Mouse (Mus musculus) urinary bladder, postnatal 36 days (tissue): ENCODE results near the gene Slc12a7.
"Not testable (repeated sequence)": the region's sequence is repeated elsewhere in the genome, so short reads cannot be mapped to it uniquely, and the experiment has no call there.

Source experiments
- DNase-seq, 2 experiments: peaks; one replicate each; pipeline ENCODE4 v3.0.0; 2022; ENCODE audit warnings: low spot score in 2 of 2, mixed read lengths in 1 of 2

Slc12a7 gene

DNA sequence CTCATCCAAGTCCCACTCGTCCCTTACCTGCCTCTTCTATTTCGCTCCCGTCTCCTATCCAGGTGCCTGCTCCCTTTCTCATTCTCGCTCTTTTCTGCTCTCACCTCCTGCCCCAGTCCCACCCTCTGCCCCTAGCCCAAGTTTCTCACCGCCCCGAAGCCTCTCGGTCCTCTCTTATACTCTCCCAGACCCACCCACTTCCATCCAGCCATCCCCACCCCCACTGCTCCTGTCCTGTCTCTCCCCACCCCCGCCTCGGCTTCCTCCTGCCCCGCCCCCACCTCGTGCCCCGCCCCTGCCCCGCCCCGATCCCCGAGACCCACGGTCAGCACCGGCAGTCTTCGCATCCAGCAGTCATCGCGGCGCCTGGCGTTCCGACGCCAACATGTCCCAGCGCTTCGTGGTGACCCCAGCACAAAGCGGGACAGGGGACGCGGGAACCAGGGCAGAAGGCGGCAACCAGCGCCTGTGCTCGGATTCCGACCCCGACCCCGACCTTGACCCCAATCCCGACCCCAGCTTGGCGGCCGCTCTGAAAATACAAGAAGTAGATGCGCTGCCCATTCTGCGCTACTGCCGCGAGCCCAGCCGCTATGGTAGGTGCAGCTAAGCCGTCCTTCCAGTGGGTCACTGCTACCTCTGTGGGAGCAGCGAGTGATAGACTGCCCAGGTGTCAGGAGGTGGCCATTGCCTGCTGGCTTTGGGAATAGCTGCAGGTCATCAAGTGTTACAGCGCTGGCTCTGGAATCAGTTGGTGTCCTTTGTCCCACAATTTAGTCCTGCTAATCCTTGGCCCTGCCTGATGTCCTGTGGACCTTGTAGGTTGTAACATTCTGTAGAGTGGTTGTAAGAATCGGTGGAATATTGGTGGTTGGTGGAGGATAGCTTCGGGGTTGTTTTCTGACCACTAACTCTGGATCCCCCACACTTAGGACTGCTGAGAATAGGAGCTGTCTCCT lies at the start of gene Slc12a7:
Gene Slc12a7, plus strand, starts transcription at position 353 of the 959 bp plus-strand sequence.
- no peak for DNase-seq

GRCm38 (mm10) chr13:73683682-73684081 lies 49.2 kb upstream of the Slc12a7 start:
- peak in 1 of 2 experiments; percentile 51 for DNase-seq

- no peak for DNase-seq
These were observed 48.5 kb upstream of the Slc12a7 start for GRCm38 (mm10) chr13:73684412-73684811.

DNA sequence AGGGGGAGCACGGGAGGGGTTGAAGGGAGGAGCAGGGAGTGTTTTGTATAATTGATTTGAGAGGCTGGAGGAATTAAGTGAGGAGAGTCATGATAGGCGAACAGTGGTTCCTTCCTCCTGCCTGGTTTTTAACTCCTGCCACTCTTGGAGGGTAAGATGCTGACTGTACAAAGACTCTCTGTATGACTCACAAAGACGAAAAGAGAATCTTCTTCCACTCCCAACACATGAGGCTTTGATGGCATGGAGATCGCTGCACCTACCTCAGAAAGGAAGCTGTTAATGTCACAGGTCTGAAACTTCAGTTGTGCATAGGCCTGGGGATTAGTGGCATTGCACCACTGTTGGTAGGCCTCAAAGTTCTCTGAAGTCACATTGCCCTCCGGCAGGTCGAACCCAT lies 47.4 kb upstream of the Slc12a7 start:
- no peak for DNase-seq

DNA sequence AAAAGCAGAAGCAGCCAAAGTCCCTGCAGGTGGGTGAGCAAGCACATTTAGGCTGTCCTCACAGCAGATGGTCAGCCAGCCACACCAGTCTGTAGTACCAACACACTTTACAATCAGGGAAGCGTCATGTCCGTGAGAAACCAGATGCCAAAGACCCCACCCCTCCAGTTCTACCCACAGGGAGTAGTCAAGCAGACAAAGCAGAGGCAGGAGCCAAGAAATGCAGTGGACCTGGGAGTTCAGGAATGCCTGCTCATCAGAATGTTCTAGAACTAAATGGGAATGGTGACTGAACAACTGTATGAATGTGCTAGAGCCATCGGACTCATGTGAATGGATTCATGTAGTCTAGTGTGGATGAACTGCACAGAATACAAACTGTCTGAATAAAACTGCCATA lies 45.3 kb upstream of the Slc12a7 start:
- DNase-seq: no peak

GRCm38 (mm10) chr13:73688934-73689333 lies 44.0 kb upstream of the Slc12a7 start:
- DNase-seq: no peak

- DNase-seq: peak; percentile 12 to 36
These were observed 40.5 kb upstream of the Slc12a7 start for GRCm38 (mm10) chr13:73692249-73692868.

- DNase-seq: no peak
These were observed 39.6 kb upstream of the Slc12a7 start for GRCm38 (mm10) chr13:73693333-73693732.

DNA sequence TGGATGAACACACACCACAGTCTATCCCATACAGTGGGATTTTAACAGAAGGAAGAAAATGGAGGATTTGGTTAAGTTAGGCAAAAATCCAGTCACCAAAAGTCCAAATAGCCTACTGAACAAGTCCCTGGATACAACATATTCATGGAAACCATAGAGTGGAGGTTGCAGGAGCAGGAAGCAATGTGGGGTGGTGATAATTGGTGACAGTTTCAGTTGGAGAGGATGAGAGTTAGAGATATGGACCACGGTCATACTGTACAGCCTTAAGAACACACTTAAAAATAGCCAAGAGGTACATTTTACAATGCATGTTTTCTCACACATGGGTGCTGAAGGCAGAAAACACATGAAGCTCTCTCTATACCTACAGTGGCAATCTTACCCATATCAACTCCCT lies 37.9 kb upstream of the Slc12a7 start:
- no peak for DNase-seq

- no peak for DNase-seq
These were observed 36.4 kb upstream of the Slc12a7 start for GRCm38 (mm10) chr13:73696529-73696928.

DNA sequence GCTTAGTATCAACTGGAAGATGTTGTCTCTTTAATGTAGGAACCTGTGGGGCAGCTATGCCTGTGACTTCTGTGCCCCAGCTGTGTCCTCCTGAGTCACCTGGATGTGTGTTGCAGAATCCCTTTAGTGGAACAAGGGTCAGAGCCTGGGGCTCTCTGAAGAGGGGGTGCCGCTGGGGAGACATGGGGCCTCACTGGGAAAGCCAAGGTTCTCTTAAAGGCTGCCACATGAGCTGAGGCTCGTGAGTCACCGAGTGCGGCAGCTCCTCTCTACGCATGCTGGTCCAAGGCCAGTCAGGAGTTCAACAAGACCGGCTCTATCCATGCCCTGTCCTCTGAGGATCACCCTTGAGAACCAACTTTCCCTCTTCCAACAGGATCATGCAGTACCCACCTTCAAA lies 33.2 kb upstream of the Slc12a7 start:
- DNase-seq: no peak

GRCm38 (mm10) chr13:73700554-73700953 lies 32.3 kb upstream of the Slc12a7 start:
- no peak for DNase-seq

DNA sequence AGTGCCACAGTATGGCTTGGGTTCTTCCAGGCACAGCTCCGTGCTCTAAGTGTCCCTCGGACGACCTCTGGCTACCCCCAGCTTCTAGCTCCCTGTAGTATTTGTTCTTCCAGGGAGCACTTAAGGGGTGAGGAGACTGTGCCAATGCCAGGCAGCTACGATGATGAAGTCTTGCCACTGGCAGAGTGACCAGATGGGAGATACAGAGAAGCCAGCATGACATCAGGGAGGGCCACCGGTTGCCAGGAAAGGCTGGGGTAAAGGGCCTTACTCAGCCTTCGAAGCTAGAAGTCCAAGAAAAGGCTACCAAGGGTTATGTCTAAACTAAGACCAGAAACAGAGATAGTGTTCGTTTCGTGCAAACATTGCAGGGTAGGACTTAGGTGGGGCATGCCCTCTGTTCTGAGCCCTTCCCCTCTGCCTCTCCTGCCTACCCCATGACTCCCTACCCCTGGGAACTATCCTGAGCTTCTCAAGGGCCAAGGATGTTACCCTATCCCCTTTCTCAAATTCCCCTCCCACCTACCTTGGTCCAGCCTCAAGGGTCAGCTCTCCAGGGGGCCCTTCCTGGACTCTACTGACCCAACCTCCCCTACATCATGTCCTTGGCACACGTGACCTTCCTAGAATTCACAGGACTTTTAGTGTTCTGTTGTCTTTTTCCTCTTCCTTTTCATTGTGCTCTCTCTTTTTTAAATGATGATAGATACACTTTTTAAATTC lies 31.6 kb upstream of the Slc12a7 start:
- peak in 1 of 2 experiments; percentile 10 for DNase-seq

- DNase-seq: no peak
These were observed 30.1 kb upstream of the Slc12a7 start for GRCm38 (mm10) chr13:73702776-73703175.

GRCm38 (mm10) chr13:73703486-73703885 lies 29.4 kb upstream of the Slc12a7 start:
- DNase-seq: not testable (repeated sequence)

DNA sequence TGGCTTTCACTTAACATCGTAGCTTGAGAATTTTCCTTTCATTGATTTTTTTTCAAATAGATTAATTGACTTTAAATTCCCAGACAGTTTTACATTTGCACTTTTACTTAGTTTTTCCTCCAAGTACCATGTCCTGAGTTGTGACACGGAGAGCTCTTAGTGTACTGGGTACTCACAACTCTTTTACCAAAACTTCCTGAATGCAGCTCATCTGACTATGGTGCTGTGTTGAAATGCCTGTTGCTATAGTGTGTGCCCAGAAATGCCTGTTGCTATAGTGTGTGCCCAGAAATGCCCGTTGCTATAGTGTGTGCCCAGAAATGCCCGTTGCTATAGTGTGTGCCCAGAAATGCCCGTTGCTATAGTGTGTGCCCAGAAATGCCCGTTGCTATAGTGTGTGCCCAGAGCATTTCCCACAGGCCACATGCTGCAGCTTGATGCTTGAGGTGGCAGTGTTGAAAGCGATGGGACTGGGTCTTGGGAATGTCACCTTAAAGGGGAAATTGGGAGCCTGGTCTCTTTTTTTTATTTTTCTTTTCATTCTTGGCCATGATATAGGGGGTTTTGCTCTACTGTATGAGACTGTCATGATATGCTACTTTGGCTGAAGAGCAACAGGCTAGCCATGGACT lies 28.1 kb upstream of the Slc12a7 start, which contains the start of gene Slc6a19:
Gene Slc6a19, minus strand, starts transcription at position 172 of the 632 bp plus-strand sequence.
- DNase-seq: no peak

DNA sequence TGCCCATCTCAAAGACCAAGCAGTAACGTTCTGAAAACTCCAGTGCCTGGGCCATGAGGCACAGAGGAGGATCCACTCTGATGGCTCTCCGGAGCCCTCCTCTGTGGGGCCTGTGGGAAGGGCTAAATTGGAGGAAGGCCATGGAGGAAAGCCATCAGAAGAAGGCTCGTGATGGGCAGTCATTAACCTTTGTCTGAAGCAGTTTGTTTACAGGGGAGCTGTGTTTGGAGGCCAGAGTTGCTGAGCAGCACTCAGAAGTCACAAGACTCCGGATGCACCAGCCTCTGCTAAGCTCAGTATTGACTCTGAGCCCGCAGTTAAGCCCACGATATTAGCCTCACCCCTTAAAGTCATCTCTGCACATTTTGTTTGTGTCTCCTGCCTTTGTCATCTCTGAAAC lies 23.4 kb upstream of the Slc12a7 start:
- no peak for DNase-seq

DNA sequence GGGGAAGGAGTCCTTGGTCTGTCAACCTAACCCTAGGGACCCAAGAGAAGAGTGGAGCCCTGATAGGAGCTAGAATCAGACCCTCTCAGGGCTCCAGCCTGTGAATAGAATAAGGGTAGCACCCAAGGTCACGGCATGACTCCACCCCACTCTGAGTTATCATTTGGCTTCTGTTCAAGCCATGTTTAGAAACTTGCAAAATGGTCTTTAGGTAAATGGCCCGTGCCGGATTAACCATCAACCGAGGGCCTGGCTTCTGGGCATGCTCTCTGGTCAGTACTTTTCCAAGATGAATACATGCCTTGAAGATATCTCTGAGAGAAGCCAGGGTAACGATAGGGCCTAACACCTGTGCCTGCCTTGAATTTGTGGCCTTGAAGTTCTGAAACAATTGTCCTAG lies 21.7 kb upstream of the Slc12a7 start:
- DNase-seq: no peak

DNA sequence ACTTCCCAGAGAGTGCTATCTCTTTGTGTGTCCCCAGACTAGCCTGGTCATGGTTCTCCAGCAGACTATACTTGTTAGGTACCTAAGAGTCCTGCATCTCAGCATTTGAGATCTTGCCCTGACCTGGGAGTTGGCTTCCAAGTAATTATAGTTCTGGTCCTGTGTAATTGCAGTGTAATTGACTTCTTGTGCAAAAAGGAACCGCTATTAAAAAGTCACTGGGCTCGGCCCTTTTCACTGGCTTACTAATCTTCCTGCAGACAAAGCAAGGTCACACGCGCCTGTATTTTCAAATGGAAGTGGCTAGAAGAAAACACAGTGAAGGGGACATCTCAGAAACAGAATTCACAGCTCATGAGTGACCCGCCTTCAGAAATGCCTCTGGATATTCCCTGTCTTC lies 21.1 kb upstream of the Slc12a7 start:
- no peak for DNase-seq

GRCm38 (mm10) chr13:73712228-73712627 lies 20.7 kb upstream of the Slc12a7 start:
- no peak for DNase-seq

- DNase-seq: no peak
These were observed 19.7 kb upstream of the Slc12a7 start for GRCm38 (mm10) chr13:73713204-73713603.

DNA sequence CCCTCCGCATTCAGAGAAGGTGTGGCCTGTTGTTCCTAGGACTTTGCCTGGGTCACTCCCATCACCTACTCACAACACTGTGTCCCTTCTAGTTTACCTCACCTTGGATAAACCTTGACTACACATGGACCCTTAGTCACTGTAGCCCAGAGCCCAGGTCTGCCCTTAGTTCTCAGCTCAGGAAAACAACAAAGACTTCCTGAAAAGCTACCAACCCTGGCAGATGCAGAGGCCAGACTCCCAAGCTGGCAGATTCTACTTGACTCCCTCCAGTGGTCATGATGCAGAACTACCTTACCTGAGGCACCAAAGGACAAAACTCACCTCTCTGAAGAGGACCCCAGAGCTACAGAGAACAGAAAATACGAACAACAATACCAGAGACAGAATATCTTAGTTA lies 18.9 kb upstream of the Slc12a7 start:
- DNase-seq: no peak
